Mouse (Mus musculus) bone marrow macrophage, adult 2 months (primary cell): ENCODE data around the gene Zfp691.

ENCODE experiments used
- CTCF ChIP-seq: IDR thresholded peaks from 2 replicates; pipeline ENCODE4 v1.5.1; 2012; ENCODE audit warnings: low read depth, mild to moderate bottlenecking, low read length, moderate library complexity
- POLR2A ChIP-seq: IDR thresholded peaks from 2 replicates; pipeline ENCODE4 v1.6.1; 2012; ENCODE audit warnings: mild to moderate bottlenecking, low read depth, low read length, borderline replicate concordance

DNA sequence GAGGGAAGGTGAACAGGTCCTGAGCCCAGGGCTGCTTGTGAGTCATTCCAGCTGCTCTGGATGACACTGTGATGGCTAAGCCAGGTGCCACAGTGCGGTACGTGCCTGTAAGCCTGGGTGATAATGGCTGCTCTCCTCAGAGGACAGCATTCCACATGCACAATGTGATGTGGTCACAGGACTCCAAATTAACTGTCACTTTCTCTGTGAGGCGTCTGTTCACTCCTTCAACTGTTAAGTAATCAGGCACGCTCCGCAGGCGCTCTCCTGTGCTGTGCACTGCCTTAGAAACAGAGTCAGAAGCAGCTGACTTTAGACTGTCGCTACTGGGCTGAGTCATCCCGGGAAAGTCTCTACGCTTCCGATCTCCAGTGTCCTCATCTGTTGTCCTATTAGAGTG, 32.8 kb downstream of the Zfp691 start:
- TF ChIP-seq POLR2A (no peak), CTCF (no peak)
